Mouse (Mus musculus): ENCODE results near the gene Map3k5. TPM values are rescaled to one million over a fixed set of nuclear protein-coding genes. Genes with fewer than 3 reads are reported as not detected.

Map3k5 gene
- polyA plus RNA-seq, 1 experiment from 2014 or later, result 2.7 TPM

GRCm38 (mm10) chr10:19935821-19936367 is 1.6 kb downstream of the Map3k5 start:
- no peaks in the 10 kb centered on the region for H3K9me3 ChIP-seq
- peak overlapping the region; percentile 94 for H3K9ac ChIP-seq
- no peaks in the 10 kb centered on the region for H3K36me3 ChIP-seq
- H3K27me3 ChIP-seq (replicated peaks), result peaks cover 10% of the 10 kb centered on the region; the same call in 1 of the 2 replicates
- H3K4me3 ChIP-seq, result peak overlapping the region; percentile 88
- peak overlapping the region; percentile 78 for H3K4me2 ChIP-seq
- 51% methylated on average over 4 of the region's 4 CpGs for WGBS
- H3K4me1 ChIP-seq, result peaks cover 51% of the 10 kb centered on the region
- no peak for ATAC-seq (ENCODE audit: extremely low read depth, insufficient number of reproducible peaks, low FRiP score, low TSS enrichment)
- no peak overlapping the region for H3K27ac ChIP-seq (replicated peaks)

- WGBS, result 59% methylated on average over 9 of the region's 9 CpGs
- Histone ChIP-seq H3K9me3 (no peaks in the 10 kb centered on the region), H3K27me3 (replicated peaks) (peaks cover 9% of the 10 kb centered on the region; the same call in 1 of the 2 replicates), H3K36me3 (no peaks in the 10 kb centered on the region), H3K4me1 (peaks cover 62% of the 10 kb centered on the region), H3K4me3 (peak overlapping the region; percentile 34), H3K27ac (replicated peaks) (peak overlapping the region; percentile 24; the same call in 1 of the 2 replicates), H3K4me2 (peak overlapping the region; percentile 78), H3K9ac (peak overlapping the region; percentile 54; the same call in 1 of the 2 replicates)
- ATAC-seq (ENCODE audit: extremely low read depth, insufficient number of reproducible peaks, low FRiP score, low TSS enrichment), result no peak
These were observed 2.9 kb downstream of the Map3k5 start for GRCm38 (mm10) chr10:19936961-19937708.

GRCm38 (mm10) chr10:19938738-19939137 is 4.5 kb downstream of the Map3k5 start:
- Histone ChIP-seq H3K36me3 (no peaks in the 10 kb centered on the region), H3K9ac (no peak overlapping the region), H3K4me1 (peaks cover 52% of the 10 kb centered on the region), H3K27ac (replicated peaks) (no peak overlapping the region), H3K27me3 (replicated peaks) (no peaks in the 10 kb centered on the region), H3K4me3 (no peak overlapping the region), H3K9me3 (no peaks in the 10 kb centered on the region), H3K4me2 (no peak overlapping the region)
- ATAC-seq (ENCODE audit: extremely low read depth, insufficient number of reproducible peaks, low FRiP score, low TSS enrichment), result no peak
- 73% methylated on average over 6 of the region's 6 CpGs for WGBS

GRCm38 (mm10) chr10:19939282-19939705 is 5.0 kb downstream of the Map3k5 start:
- no peaks in the 10 kb centered on the region for H3K36me3 ChIP-seq
- H3K4me3 ChIP-seq, result no peak overlapping the region
- H3K27ac ChIP-seq (replicated peaks), result no peak overlapping the region
- H3K4me1 ChIP-seq, result peaks cover 52% of the 10 kb centered on the region
- no peaks in the 10 kb centered on the region for H3K27me3 ChIP-seq (replicated peaks)
- H3K9ac ChIP-seq, result no peak overlapping the region
- no peaks in the 10 kb centered on the region for H3K9me3 ChIP-seq
- 50% methylated on average over 8 of the region's 8 CpGs for WGBS
- ATAC-seq (ENCODE audit: extremely low read depth, insufficient number of reproducible peaks, low FRiP score, low TSS enrichment), result no peak
- H3K4me2 ChIP-seq, result no peak overlapping the region

- no peak overlapping the region for H3K9ac ChIP-seq
- ATAC-seq (ENCODE audit: extremely low read depth, insufficient number of reproducible peaks, low FRiP score, low TSS enrichment), result no peak
These were observed 5.9 kb downstream of the Map3k5 start for GRCm38 (mm10) chr10:19940127-19940526.

GRCm38 (mm10) chr10:19940626-19941025 is 6.4 kb downstream of the Map3k5 start:
- Histone ChIP-seq H3K4me1 (peaks cover 56% of the 10 kb centered on the region), H3K9me3 (no peaks in the 10 kb centered on the region), H3K27me3 (replicated peaks) (no peaks in the 10 kb centered on the region), H3K4me2 (no peak overlapping the region), H3K36me3 (no peaks in the 10 kb centered on the region), H3K27ac (replicated peaks) (peak overlapping the region; percentile 36; the same call in 1 of the 2 replicates), H3K4me3 (no peak overlapping the region), H3K9ac (no peak overlapping the region)
- no peak for ATAC-seq (ENCODE audit: extremely low read depth, insufficient number of reproducible peaks, low FRiP score, low TSS enrichment)
- WGBS, result 82% methylated on average over 8 of the region's 8 CpGs

More at GRCm38 (mm10) chr10:19940127-19940526, 5.9 kb downstream of the Map3k5 start:
- H3K9me3 ChIP-seq, result no peaks in the 10 kb centered on the region
- H3K27ac ChIP-seq (replicated peaks), result peak overlapping the region; percentile 36; the same call in 1 of the 2 replicates
- 76% methylated on average over 7 of the region's 7 CpGs for WGBS
- H3K27me3 ChIP-seq (replicated peaks), result no peaks in the 10 kb centered on the region
- no peak overlapping the region for H3K4me3 ChIP-seq
- H3K4me1 ChIP-seq, result peaks cover 52% of the 10 kb centered on the region
- no peak overlapping the region for H3K4me2 ChIP-seq
- H3K36me3 ChIP-seq, result no peaks in the 10 kb centered on the region

GRCm38 (mm10) chr10:19941063-19941462 is 6.8 kb downstream of the Map3k5 start:
- H3K4me3 ChIP-seq, result no peak overlapping the region
- WGBS, result 22% methylated on average over 6 of the region's 6 CpGs
- ATAC-seq (ENCODE audit: extremely low read depth, insufficient number of reproducible peaks, low FRiP score, low TSS enrichment), result no peak
- H3K4me2 ChIP-seq, result no peak overlapping the region
- peaks cover 56% of the 10 kb centered on the region for H3K4me1 ChIP-seq
- H3K27ac ChIP-seq (replicated peaks), result 0 out of 2 replicates have a peak overlapping the region, but pooled peaks have one; percentile 24
- H3K27me3 ChIP-seq (replicated peaks), result no peaks in the 10 kb centered on the region
- no peaks in the 10 kb centered on the region for H3K36me3 ChIP-seq
- no peak overlapping the region for H3K9ac ChIP-seq
- no peaks in the 10 kb centered on the region for H3K9me3 ChIP-seq

- H3K4me3 ChIP-seq, result no peak overlapping the region
- H3K4me1 ChIP-seq, result peaks cover 50% of the 10 kb centered on the region
- no peaks in the 10 kb centered on the region for H3K27me3 ChIP-seq (replicated peaks)
- no peaks in the 10 kb centered on the region for H3K9me3 ChIP-seq
- no peak overlapping the region for H3K9ac ChIP-seq
- no peak overlapping the region for H3K27ac ChIP-seq (replicated peaks)
- H3K36me3 ChIP-seq, result no peaks in the 10 kb centered on the region
- H3K4me2 ChIP-seq, result no peak overlapping the region
- ATAC-seq (ENCODE audit: extremely low read depth, insufficient number of reproducible peaks, low FRiP score, low TSS enrichment), result no peak
- 74% methylated on average over 9 of the region's 9 CpGs for WGBS
These were observed 7.6 kb downstream of the Map3k5 start for GRCm38 (mm10) chr10:19941914-19942313.

GRCm38 (mm10) chr10:19942621-19943020 is 8.3 kb downstream of the Map3k5 start:
- no peak overlapping the region for H3K9ac ChIP-seq
- H3K27me3 ChIP-seq (replicated peaks), result no peaks in the 10 kb centered on the region
- peaks cover 43% of the 10 kb centered on the region for H3K4me1 ChIP-seq
- H3K9me3 ChIP-seq, result no peaks in the 10 kb centered on the region
- H3K4me2 ChIP-seq, result no peak overlapping the region
- WGBS, result 88% methylated on average over 3 of the region's 3 CpGs
- H3K27ac ChIP-seq (replicated peaks), result no peak overlapping the region
- ATAC-seq (ENCODE audit: extremely low read depth, insufficient number of reproducible peaks, low FRiP score, low TSS enrichment), result no peak
- H3K4me3 ChIP-seq, result no peak overlapping the region
- H3K36me3 ChIP-seq, result no peaks in the 10 kb centered on the region

GRCm38 (mm10) chr10:19945651-19946050 is 11.4 kb downstream of the Map3k5 start:
- WGBS, result 80% methylated on average over 7 of the region's 7 CpGs

GRCm38 (mm10) chr10:19946644-19947043 is 12.4 kb downstream of the Map3k5 start:
- ATAC-seq (ENCODE audit: extremely low read depth, insufficient number of reproducible peaks, low FRiP score, low TSS enrichment), result no peak
- H3K9me3 ChIP-seq, result 0 out of 2 replicates have a peak, but pooled peaks cover 3% of the 10 kb centered on the region

More at GRCm38 (mm10) chr10:19945651-19946050, 11.4 kb downstream of the Map3k5 start:
- H3K27ac ChIP-seq (replicated peaks), result no peak overlapping the region
- no peak overlapping the region for H3K4me2 ChIP-seq
- no peaks in the 10 kb centered on the region for H3K27me3 ChIP-seq (replicated peaks)
- ATAC-seq (ENCODE audit: extremely low read depth, insufficient number of reproducible peaks, low FRiP score, low TSS enrichment), result no peak
- peaks cover 18% of the 10 kb centered on the region for H3K4me1 ChIP-seq
- no peaks in the 10 kb centered on the region for H3K9me3 ChIP-seq
- no peak overlapping the region for H3K9ac ChIP-seq
- no peak overlapping the region for H3K4me3 ChIP-seq
- H3K36me3 ChIP-seq, result no peaks in the 10 kb centered on the region

More at GRCm38 (mm10) chr10:19946644-19947043, 12.4 kb downstream of the Map3k5 start:
- no peak overlapping the region for H3K4me3 ChIP-seq
- 79% methylated on average over 6 of the region's 6 CpGs for WGBS
- H3K4me2 ChIP-seq, result no peak overlapping the region
- H3K4me1 ChIP-seq, result peaks cover 8% of the 10 kb centered on the region
- H3K27me3 ChIP-seq (replicated peaks), result no peaks in the 10 kb centered on the region
- H3K36me3 ChIP-seq, result no peaks in the 10 kb centered on the region; the same call in 1 of the 2 replicates
- no peak overlapping the region for H3K9ac ChIP-seq
- H3K27ac ChIP-seq (replicated peaks), result no peak overlapping the region

Data from heart, embryonic 13.5 days (tissue).